Mouse (Mus musculus) skeletal muscle tissue, adult 2 months (tissue): ENCODE data around the gene Trmt1.

Source experiments
- DNase-seq: peaks from one replicate; pipeline ENCODE4 v3.0.0-alpha.2; 2012; ENCODE audit warnings: low read depth, low spot score

Gene Trmt1

GRCm38 (mm10) chr8:84686191-84687002 is at the start of gene Trmt1:
Trmt1 (plus strand) TSS chr8:84686307.
- no peak for DNase-seq

- no peak for DNase-seq
Measured at GRCm38 (mm10) chr8:84637946-84638554, 48.1 kb upstream of the Trmt1 start.

GRCm38 (mm10) chr8:84638555-84639161 is 47.4 kb upstream of the Trmt1 start:
- DNase-seq, result no peak

GRCm38 (mm10) chr8:84639162-84640009 is 46.7 kb upstream of the Trmt1 start:
- DNase-seq, result peak; percentile 93

- DNase-seq, result no peak
Measured at GRCm38 (mm10) chr8:84640010-84640588, 46.0 kb upstream of the Trmt1 start.

GRCm38 (mm10) chr8:84640617-84641294 is 45.4 kb upstream of the Trmt1 start:
- no peak for DNase-seq

- DNase-seq, result no peak
Measured at GRCm38 (mm10) chr8:84641578-84642361, 44.3 kb upstream of the Trmt1 start.

GRCm38 (mm10) chr8:84643019-84643418 is 43.1 kb upstream of the Trmt1 start:
- DNase-seq, result no peak

- DNase-seq, result no peak
Measured at GRCm38 (mm10) chr8:84646800-84647199, 39.3 kb upstream of the Trmt1 start.

GRCm38 (mm10) chr8:84647461-84647901 is 38.6 kb upstream of the Trmt1 start:
- no peak for DNase-seq

GRCm38 (mm10) chr8:84650213-84650612 is 35.9 kb upstream of the Trmt1 start:
- DNase-seq, result no peak

GRCm38 (mm10) chr8:84653092-84653631 is 32.9 kb upstream of the Trmt1 start:
- DNase-seq, result no peak

GRCm38 (mm10) chr8:84654597-84654996 is 31.5 kb upstream of the Trmt1 start:
- DNase-seq, result no peak

- DNase-seq, result no peak
Measured at GRCm38 (mm10) chr8:84655336-84656190, 30.5 kb upstream of the Trmt1 start.

GRCm38 (mm10) chr8:84656191-84656525 is 29.9 kb upstream of the Trmt1 start:
- no peak for DNase-seq

GRCm38 (mm10) chr8:84656641-84657126 is 29.4 kb upstream of the Trmt1 start:
- peak; percentile 72 for DNase-seq

- no peak for DNase-seq
Measured at GRCm38 (mm10) chr8:84657203-84657602, 28.9 kb upstream of the Trmt1 start.

GRCm38 (mm10) chr8:84657680-84658079 is 28.4 kb upstream of the Trmt1 start:
- DNase-seq, result no peak

GRCm38 (mm10) chr8:84658951-84659350 is 27.2 kb upstream of the Trmt1 start:
- no peak for DNase-seq
